ENCODE assay signal across 8 mouse cellular contexts in genomic region chr11:72052636-72053035, GRCm38 (mm10). TPM values are rescaled to one million over a fixed set of nuclear protein-coding genes. Genes with fewer than 3 reads are reported as not detected.
DNase-seq lines count a peak whose midpoint lies in the region; ATAC-seq lines count a peak whose summit lies in the region.

No protein-coding gene starts in this region.

- H3K36me3 ChIP-seq in hindbrain, embryonic 11.5 days (ENCODE audit: control insufficient read depth, insufficient read depth, low read length), result no peaks in the 10 kb centered on the region
- no peaks in the 10 kb centered on the region; the same call in 1 of the 2 replicates for H3K36me3 ChIP-seq in hindbrain, embryonic 16.5 days (ENCODE audit: control insufficient read depth, insufficient read depth, low read length)

- WGBS in hindbrain, embryonic 11.5 days, result 16% methylated on average over 5 of the region's 5 CpGs
- 16% methylated on average over 5 of the region's 5 CpGs for WGBS in hindbrain, embryonic 16.5 days

- H3K9ac ChIP-seq in hindbrain, embryonic 11.5 days (ENCODE audit: low read depth, low read length), result no peak overlapping the region
- no peak overlapping the region for H3K9ac ChIP-seq in hindbrain, embryonic 16.5 days (ENCODE audit: low read depth, low read length)

- H3K4me3 ChIP-seq in hindbrain, embryonic 11.5 days (ENCODE audit: low read depth, low read length), result no peak overlapping the region
- H3K4me3 ChIP-seq in hindbrain, embryonic 16.5 days (ENCODE audit: low read length), result no peak overlapping the region

- H3K4me1 ChIP-seq in hindbrain, embryonic 11.5 days (replicated peaks; ENCODE audit: control insufficient read depth, insufficient read depth, low read length), result no peaks in the 10 kb centered on the region; the same call in 1 of the 2 replicates
- H3K4me1 ChIP-seq in hindbrain, embryonic 16.5 days (ENCODE audit: control insufficient read depth, insufficient read depth, low read depth, low read length), result peaks cover 18% of the 10 kb centered on the region

- H3K9me3 ChIP-seq in hindbrain, embryonic 11.5 days (ENCODE audit: control insufficient read depth, low read length), result no peaks in the 10 kb centered on the region
- H3K9me3 ChIP-seq in hindbrain, embryonic 16.5 days (ENCODE audit: control insufficient read depth, low read length), result no peaks in the 10 kb centered on the region

- H3K27me3 ChIP-seq in hindbrain, embryonic 11.5 days (ENCODE audit: control insufficient read depth, insufficient read depth, low read length), result peaks cover 14% of the 10 kb centered on the region
- H3K27me3 ChIP-seq in hindbrain, embryonic 16.5 days (replicated peaks; ENCODE audit: control insufficient read depth, insufficient read depth, low read length), result peaks cover 2% of the 10 kb centered on the region; the same call in 1 of the 2 replicates

- peak; percentile 10; the same call in 1 of the 2 replicates for ATAC-seq in hindbrain, embryonic 11.5 days (ENCODE audit: low FRiP score)
- ATAC-seq in hindbrain, embryonic 16.5 days, result no peak
- ATAC-seq in granulocyte monocyte progenitor cell, adult 5-6 weeks (replicated peaks; ENCODE audit: poor library complexity, severe bottlenecking), result peak; percentile 93

- DNase-seq in hindbrain, embryonic 11.5 days (ENCODE audit: low spot score), result peak; percentile 85
- peak; percentile 69 to 72 for DNase-seq in adrenal gland, adult 18-20 months (ENCODE audit: low spot score in 2 of 2)
- DNase-seq in embryo, embryonic 10.5 days (ENCODE audit: low spot score), result peak; percentile 88
- peak; percentile 80 to 87 for DNase-seq in layer of hippocampus, postnatal 14 days (ENCODE audit: low spot score in 2 of 2)
- peak; percentile 59 to 80 for DNase-seq in lung, postnatal 4 days
- peak; percentile 38 to 78 for DNase-seq in spleen, postnatal 10 days (ENCODE audit: low spot score in 2 of 2)

- H3K4me2 ChIP-seq in hindbrain, embryonic 11.5 days (replicated peaks; ENCODE audit: low read depth, low read length), result no peak overlapping the region
- no peak overlapping the region for H3K4me2 ChIP-seq in hindbrain, embryonic 16.5 days (ENCODE audit: low read length)

- no peak overlapping the region for H3K27ac ChIP-seq in hindbrain, embryonic 11.5 days (ENCODE audit: low read depth, low read length)
- no peak overlapping the region for H3K27ac ChIP-seq in hindbrain, embryonic 16.5 days (ENCODE audit: low read depth, low read length)

RNA-seq across cellular contexts. Expression of gene Pimreg, which starts 10.8 kb away (rescaled TPM):
- polyA plus RNA-seq in hindbrain, embryonic 11.5 days (2014; fragmentation: Nextera tagmentation; extraction: Ambion mirVana), result 158 and 171 TPM in 2 replicates
- polyA plus RNA-seq in hindbrain, embryonic 16.5 days (2015; fragmentation: Nextera tagmentation; extraction: Ambion mirVana), result 33.5 and 38.5 TPM in 2 replicates
- 1 to 10 TPM in 1 of 2 experiments, under 1 TPM in 1; 0.51 to 2.1 TPM for total RNA-seq in adrenal gland, adult 18-20 months (2021)
- 7.5 and 14.4 TPM in 2 replicates for total RNA-seq in granulocyte monocyte progenitor cell, adult 5-6 weeks (2014; fragmentation: Nextera tagmentation)
- total RNA-seq in granulocyte monocyte progenitor cell, adult 5-6 weeks (2017), result 12.4 and 17.0 TPM in 2 replicates
- total RNA-seq in layer of hippocampus, postnatal 14 days (2021), result 1 to 10 TPM; 2.4 to 3.0 TPM

RNA-seq across cellular contexts. Expression of gene Aipl1, which starts 15.3 kb away (rescaled TPM):
- polyA plus RNA-seq in hindbrain, embryonic 11.5 days (2014; fragmentation: Nextera tagmentation; extraction: Ambion mirVana), result not detected in 2 replicates
- polyA plus RNA-seq in hindbrain, embryonic 16.5 days (2015; fragmentation: Nextera tagmentation; extraction: Ambion mirVana), result 0.27 and 0.41 TPM in 2 replicates
- total RNA-seq in adrenal gland, adult 18-20 months (2021), result not detected
- total RNA-seq in granulocyte monocyte progenitor cell, adult 5-6 weeks (2014; fragmentation: Nextera tagmentation), result not detected in 2 replicates
- total RNA-seq in granulocyte monocyte progenitor cell, adult 5-6 weeks (2017), result 0.41 and 1.1 TPM in 2 replicates
- total RNA-seq in layer of hippocampus, postnatal 14 days (2021), result under 1 TPM in 1 of 2 experiments, not detected in 1; 0.14 TPM
